Mouse (Mus musculus) heart, adult 2 months (tissue): ENCODE measurements around the gene Ccnh. TPM values are rescaled to one million over a fixed set of nuclear protein-coding genes. Genes with fewer than 3 reads are reported as not detected.

Experiments
- DNase-seq, 2 experiments: peaks; one replicate each; pipeline ENCODE4 v3.0.0; 2021
- H3K27ac ChIP-seq: fragments of 200-600 bp; 2 replicates; pipeline ENCODE4 v1.8.1; 2022
- H3K27me3 ChIP-seq: fragments of 200-500 bp; 2 replicates; pipeline ENCODE4 v1.6.1; 2012; ENCODE audit warnings: mild to moderate bottlenecking, low read length, inconsistent platforms, mixed read lengths; ENCODE audit not compliant: control insufficient read depth, insufficient read depth
- H3K36me3 ChIP-seq: fragments of 200-500 bp; 2 replicates; pipeline ENCODE4 v1.6.1; 2012; ENCODE audit warnings: low read length, inconsistent platforms; ENCODE audit not compliant: control insufficient read depth, insufficient read depth
- H3K4me1 ChIP-seq: fragments of 200-500 bp; 2 replicates; pipeline ENCODE4 v1.6.1; 2011; ENCODE audit warnings: low read length; ENCODE audit not compliant: control insufficient read depth, insufficient read depth
- H3K4me3 ChIP-seq: fragments of 200-600 bp; 2 replicates; pipeline ENCODE4 v1.8.1; 2022
- H3K79me2 ChIP-seq: fragments of 200-500 bp; replicated peaks from 2 replicates; pipeline ENCODE4 v1.6.1; 2012; ENCODE audit warnings: mild to moderate bottlenecking, inconsistent platforms, low read length, moderate library complexity, mixed read lengths; ENCODE audit not compliant: control insufficient read depth, insufficient read depth
- H3K9ac ChIP-seq: fragments of 200-500 bp; 2 replicates; pipeline ENCODE4 v1.6.1; 2012; ENCODE audit warnings: low read depth, mild to moderate bottlenecking, control low read depth, inconsistent platforms, low read length, mixed read lengths
- CTCF ChIP-seq: fragments of 200-600 bp; IDR thresholded peaks from 2 replicates; pipeline ENCODE4 v1.8.1; 2022; ENCODE audit warnings: antibody characterized with exemption, mild to moderate bottlenecking, moderate library complexity
- EP300 ChIP-seq: fragments of 200-500 bp; IDR thresholded peaks from 2 replicates; pipeline ENCODE4 v1.6.1; 2011; ENCODE audit warnings: low read depth, low read length, control low read depth; ENCODE audit not compliant: insufficient read depth
- POLR2A ChIP-seq: fragments of 200-500 bp; IDR thresholded peaks from 2 replicates; pipeline ENCODE4 v1.6.1; 2011; ENCODE audit warnings: mild to moderate bottlenecking, low read depth, low read length, control low read depth; ENCODE audit not compliant: insufficient read depth
- WGBS: fragments of 180-500 bp; shearing (Covaris S2); methylation state at CpG from one replicate; pipeline ENCODE4 v1.1.7; 2018; 5-methylcytosine and 5-hydroxymethylcytosine counted together
- intact Hi-C: fragments of 180-260 bp; cut with DNase I; formaldehyde crosslinking; loops from one replicate; pipeline ENCODE4 v1.15.1; 2025
- polyA plus RNA-seq: library from polyadenylated mRNA; depleted of rRNA; stranded (reverse); fragments of >200 nt; gene quantifications from 2 replicates; pipeline ENCODE4 v1.2.3, GENCODE M21; 2012; rRNA removed
- total RNA-seq, 2 experiments: library from RNA; stranded (reverse); gene quantifications; 2 replicates each; pipeline ENCODE4 v1.2.3; 2021

The Ccnh gene
- total and polyA plus RNA-seq, 3 experiments, result 18.2 to 30.0 (median 27.0) TPM

- whole genome bisulfite sequencing, result 89% methylated on average over 7 of the region's 7 CpGs
- H3K27me3 ChIP-seq, result no peaks in the 10 kb centered on the region
Observed at GRCm38 (mm10) chr13:85238760-85239159, 49.6 kb downstream of the Ccnh start.

More at GRCm38 (mm10) chr13:85238760-85239159, 49.6 kb downstream of the Ccnh start:
- Histone ChIP-seq H3K36me3 (no peaks in the 10 kb centered on the region; the same call in 1 of the 2 replicates), H3K4me3 (no peak overlapping the region), H3K79me2 (no peaks in the 10 kb centered on the region; the same call in 1 of the 2 replicates), H3K9ac (no peak overlapping the region), H3K4me1 (no peaks in the 10 kb centered on the region), H3K27ac (no peak overlapping the region)
- intact Hi-C loops, result no loop called here
- TF ChIP-seq EP300, result no peak
- no peak for TF ChIP-seq POLR2A
- TF ChIP-seq CTCF, result no peak
- no peak for DNase-seq

Other genes with a start within 250 kb of the Ccnh start
- 10 to 100 TPM; 20.7 to 27.8 TPM for gene Rasa1, start 99.7 kb downstream of the Ccnh start, total RNA-seq
- 5.6 and 14.0 TPM in 2 replicates for gene Rasa1, start 99.7 kb downstream of the Ccnh start, polyA plus RNA-seq